Mouse (Mus musculus): Measurements from ENCODE around the gene Rap1gap2.
"Not testable (repeated sequence)": the region's sequence is repeated elsewhere in the genome, so short reads cannot be mapped to it uniquely, and the experiment has no call there.

The Rap1gap2 gene

GRCm38 (mm10) chr11:74619956-74620300 is 9.2 kb upstream of the Rap1gap2 start:
- DNase-seq, result no peak

- peak; percentile 78 for DNase-seq
These were observed 8.7 kb upstream of the Rap1gap2 start, which contains the start of gene Ccdc92b for GRCm38 (mm10) chr11:74619201-74619955. TSS of gene Ccdc92b (plus strand) at chr11:74619605.

- no peak for DNase-seq
These were observed 4.9 kb upstream of the Rap1gap2 start for GRCm38 (mm10) chr11:74615571-74615970.

- no peak for DNase-seq
These were observed 2.7 kb upstream of the Rap1gap2 start for GRCm38 (mm10) chr11:74613428-74613827.

GRCm38 (mm10) chr11:74611437-74611836 is 722 bp upstream of the Rap1gap2 start:
- no peak for DNase-seq

- DNase-seq, result no peak
These were observed 647 bp downstream of the Rap1gap2 start for GRCm38 (mm10) chr11:74610068-74610467.

GRCm38 (mm10) chr11:74602286-74602685 is 8.4 kb downstream of the Rap1gap2 start:
- DNase-seq, result no peak

GRCm38 (mm10) chr11:74597990-74598337 is 12.8 kb downstream of the Rap1gap2 start:
- no peak for DNase-seq

GRCm38 (mm10) chr11:74597283-74597989 is 13.3 kb downstream of the Rap1gap2 start:
- DNase-seq, result no peak

GRCm38 (mm10) chr11:74592246-74592645 is 18.5 kb downstream of the Rap1gap2 start:
- DNase-seq, result peak in 1 of 2 experiments; percentile 12

GRCm38 (mm10) chr11:74590691-74591090 is 20.0 kb downstream of the Rap1gap2 start:
- peak in 1 of 2 experiments; percentile 23 for DNase-seq

GRCm38 (mm10) chr11:74590239-74590596 is 20.5 kb downstream of the Rap1gap2 start:
- no peak for DNase-seq

GRCm38 (mm10) chr11:74589401-74590238 is 21.1 kb downstream of the Rap1gap2 start:
- DNase-seq, result peak; percentile 76 to 83

GRCm38 (mm10) chr11:74586401-74586800 is 24.3 kb downstream of the Rap1gap2 start:
- DNase-seq, result peak; percentile 62 to 70

- peak in 1 of 2 experiments; percentile 49 for DNase-seq
These were observed 25.6 kb downstream of the Rap1gap2 start for GRCm38 (mm10) chr11:74584946-74585723.

GRCm38 (mm10) chr11:74583824-74584349 is 26.8 kb downstream of the Rap1gap2 start:
- no peak for DNase-seq

- DNase-seq, result peak; percentile 75 to 80
These were observed 28.3 kb downstream of the Rap1gap2 start for GRCm38 (mm10) chr11:74582464-74582863.

- DNase-seq, result not testable (repeated sequence)
These were observed 29.4 kb downstream of the Rap1gap2 start for GRCm38 (mm10) chr11:74581333-74581732.

GRCm38 (mm10) chr11:74577068-74577467 is 33.6 kb downstream of the Rap1gap2 start:
- no peak for DNase-seq

- no peak for DNase-seq
These were observed 34.8 kb downstream of the Rap1gap2 start for GRCm38 (mm10) chr11:74575940-74576339.

GRCm38 (mm10) chr11:74574768-74575434 is 35.8 kb downstream of the Rap1gap2 start:
- no peak for DNase-seq

All from cerebellum, postnatal 25 days (tissue).